Mouse (Mus musculus) hindbrain, embryonic 12.5 days (tissue): Measurements from ENCODE around the gene Tet1. TPM values are rescaled to one million over a fixed set of nuclear protein-coding genes. Genes with fewer than 3 reads are reported as not detected.
A peak's percentile ranks its signal among the peaks of the same experiment; 100 is the strongest.

Source experiments
- ATAC-seq: fragments of 200-750 bp; cut with Nextera tagmentation; 2 replicates; pipeline ENCODE4 v1.8.0; 2017; ENCODE audit warnings: moderate TSS enrichment; ENCODE audit not compliant: low FRiP score
- H3K27ac ChIP-seq: fragments of 300-500 bp; sonication (generic); 2 replicates; pipeline ENCODE4 v1.5.1; 2016; ENCODE audit warnings: mild to moderate bottlenecking
- H3K27me3 ChIP-seq: fragments of 300-500 bp; sonication (generic); 2 replicates; pipeline ENCODE4 v1.6.1; 2016; ENCODE audit warnings: mild to moderate bottlenecking
- H3K36me3 ChIP-seq: fragments of 300-500 bp; sonication (generic); 2 replicates; pipeline ENCODE4 v1.6.1; 2016; ENCODE audit warnings: mild to moderate bottlenecking
- H3K4me1 ChIP-seq: fragments of 300-500 bp; sonication (generic); 2 replicates; pipeline ENCODE4 v1.6.1; 2016
- H3K4me2 ChIP-seq: fragments of 300-500 bp; sonication (generic); replicated peaks from 2 replicates; pipeline ENCODE4 v1.6.1; 2016; ENCODE audit warnings: mild to moderate bottlenecking
- H3K4me3 ChIP-seq: fragments of 300-500 bp; sonication (generic); 2 replicates; pipeline ENCODE4 v1.5.1; 2016; ENCODE audit warnings: mild to moderate bottlenecking
- H3K9ac ChIP-seq: fragments of 300-500 bp; sonication (generic); 2 replicates; pipeline ENCODE4 v1.6.1; 2016; ENCODE audit warnings: mild to moderate bottlenecking, moderate library complexity
- H3K9me3 ChIP-seq: fragments of 300-500 bp; sonication (generic); replicated peaks from 2 replicates; pipeline ENCODE4 v1.6.1; 2016; ENCODE audit warnings: mild to moderate bottlenecking
- WGBS: fragments of 180-500 bp; shearing (Covaris S2); methylation state at CpG from one replicate; pipeline ENCODE4 v1.1.7; 2016; 5-methylcytosine and 5-hydroxymethylcytosine counted together
- polyA plus RNA-seq: library from polyadenylated mRNA; unstranded; fragments of >200 nt; fragmentation: Nextera tagmentation; extraction: Ambion mirVana; gene quantifications from 2 replicates; pipeline ENCODE4 v1.2.1, GENCODE M21; 2016

The Tet1 gene
- polyA plus RNA-seq, 1 experiment from 2014 or later, result 34.5 TPM

DNA sequence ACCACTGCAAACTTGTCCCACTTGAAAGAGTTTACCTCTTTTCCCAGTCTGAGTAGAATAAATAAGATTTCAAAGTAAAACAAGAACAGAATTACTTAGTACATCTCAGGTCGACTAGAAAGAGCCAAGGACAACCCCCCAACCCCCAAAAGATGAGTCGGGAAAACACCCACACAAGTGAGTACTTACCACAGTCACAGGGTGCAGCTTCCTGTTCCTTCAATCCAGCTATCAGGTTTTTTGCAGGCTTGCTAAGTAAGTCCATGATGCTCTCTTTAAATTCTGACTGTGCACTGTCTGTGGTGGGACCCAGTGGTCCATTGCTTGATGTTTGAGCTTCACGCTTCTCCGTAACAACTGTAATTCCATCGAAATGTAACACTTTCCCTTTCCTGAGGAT, 70.8 kb downstream of the Tet1 start:
- Histone ChIP-seq H3K27me3 (no peaks in the 10 kb centered on the region), H3K4me1 (no peaks in the 10 kb centered on the region), H3K4me2 (no peak overlapping the region), H3K4me3 (no peak overlapping the region), H3K36me3 (peaks cover 39% of the 10 kb centered on the region), H3K9ac (no peak overlapping the region), H3K9me3 (no peaks in the 10 kb centered on the region), H3K27ac (no peak overlapping the region)
- WGBS, result 95% methylated on average over 5 of the region's 5 CpGs
- no peak for ATAC-seq

DNA sequence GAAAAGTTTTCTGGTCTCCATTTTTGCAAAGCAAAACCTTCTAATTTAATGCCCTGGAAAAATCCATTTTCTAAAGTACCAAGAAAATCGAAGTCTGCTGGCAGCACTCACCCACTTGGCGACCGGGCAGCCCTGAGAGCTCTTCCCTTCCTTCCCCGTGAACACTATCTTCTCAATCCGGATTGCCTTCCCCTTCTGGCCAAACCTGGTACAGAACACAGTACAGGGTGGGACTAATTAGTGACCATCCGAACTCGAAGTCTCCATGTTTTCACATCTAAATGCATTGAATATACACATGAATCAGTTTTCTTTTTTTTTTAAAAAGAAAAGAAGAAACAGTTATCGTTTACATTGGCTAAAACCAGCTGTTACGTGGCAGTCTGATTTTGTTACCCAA, 76.0 kb downstream of the Tet1 start:
- no peaks in the 10 kb centered on the region for H3K9me3 ChIP-seq
- H3K4me3 ChIP-seq, result no peak overlapping the region
- no peaks in the 10 kb centered on the region for H3K4me1 ChIP-seq
- H3K27me3 ChIP-seq, result no peaks in the 10 kb centered on the region
- whole genome bisulfite sequencing, result 89% methylated on average over 9 of the region's 9 CpGs
- no peak overlapping the region for H3K9ac ChIP-seq
- no peak overlapping the region for H3K27ac ChIP-seq
- H3K4me2 ChIP-seq, result no peak overlapping the region
- H3K36me3 ChIP-seq, result peaks cover 40% of the 10 kb centered on the region
- ATAC-seq, result no peak

DNA sequence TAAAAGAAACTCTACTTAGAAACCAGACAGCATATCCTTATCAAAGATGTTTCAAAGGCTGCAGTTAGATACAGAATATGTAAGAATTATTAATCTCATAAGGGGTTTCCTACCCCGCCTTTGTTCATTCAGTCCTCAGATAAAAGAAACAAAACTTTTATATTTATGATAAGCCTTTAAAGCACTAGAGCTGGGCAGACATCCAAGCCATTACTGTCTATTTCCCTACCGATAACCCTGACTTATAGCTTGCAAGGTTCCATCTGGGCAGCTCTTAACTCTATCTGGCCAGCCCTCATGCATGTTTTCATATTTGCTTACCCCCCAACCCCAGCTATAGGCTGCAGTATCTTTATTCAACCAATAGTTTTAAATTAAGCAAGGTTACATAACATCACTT, 77.2 kb downstream of the Tet1 start:
- Histone ChIP-seq H3K9ac (no peak overlapping the region), H3K4me2 (no peak overlapping the region), H3K27ac (no peak overlapping the region), H3K27me3 (no peaks in the 10 kb centered on the region), H3K4me3 (no peak overlapping the region), H3K9me3 (no peaks in the 10 kb centered on the region), H3K36me3 (peaks cover 34% of the 10 kb centered on the region; the same call in 1 of the 2 replicates), H3K4me1 (no peaks in the 10 kb centered on the region)
- WGBS, result 99% methylated on average over 2 of the region's 2 CpGs
- no peak for ATAC-seq

DNA sequence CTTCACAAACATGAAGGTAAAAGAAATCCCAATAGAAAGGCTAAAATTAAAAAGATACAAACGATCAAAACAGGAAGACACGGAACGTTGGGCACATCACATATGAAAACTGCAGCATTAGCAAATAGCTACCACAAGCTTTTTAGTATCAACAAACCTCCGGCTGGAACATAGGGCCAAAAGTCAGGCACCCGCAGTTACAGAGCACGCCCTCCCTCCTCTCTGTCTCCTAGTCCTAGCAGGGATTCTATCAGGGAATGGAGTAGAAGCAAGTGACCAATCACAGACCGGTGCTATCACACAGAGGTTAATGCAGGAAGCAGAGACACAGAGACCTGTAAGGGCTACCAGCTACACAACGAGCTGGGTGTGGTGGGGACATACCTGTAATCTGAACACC, 84.3 kb downstream of the Tet1 start:
- 88% methylated on average over 8 of the region's 8 CpGs for WGBS
- Histone ChIP-seq H3K27me3 (no peaks in the 10 kb centered on the region), H3K4me1 (no peaks in the 10 kb centered on the region), H3K36me3 (peaks cover 30% of the 10 kb centered on the region), H3K9ac (no peak overlapping the region), H3K4me2 (no peak overlapping the region), H3K9me3 (no peaks in the 10 kb centered on the region), H3K4me3 (no peak overlapping the region), H3K27ac (no peak overlapping the region)
- no peak for ATAC-seq

DNA sequence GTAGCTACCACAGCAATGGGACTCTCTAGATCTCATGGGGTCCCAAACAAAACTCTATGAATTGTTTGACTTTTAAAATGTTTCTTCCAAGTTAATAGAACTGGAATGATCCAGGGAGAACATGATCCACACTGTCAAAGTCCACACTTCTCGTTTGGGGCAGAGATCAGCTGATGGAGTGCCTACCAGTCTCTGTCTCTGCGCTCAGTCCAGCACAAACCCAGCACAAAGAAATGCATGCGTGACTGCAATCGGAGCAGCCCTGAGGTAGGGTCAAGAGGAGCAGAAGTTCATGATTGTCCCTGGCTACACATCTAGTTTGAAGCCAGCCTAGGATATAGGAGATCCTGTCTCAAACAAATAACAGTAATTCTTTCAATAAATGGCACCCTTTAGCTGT, 85.4 kb downstream of the Tet1 start:
- ATAC-seq, result no peak
- Histone ChIP-seq H3K9me3 (no peaks in the 10 kb centered on the region), H3K27ac (no peak overlapping the region), H3K9ac (no peak overlapping the region), H3K27me3 (no peaks in the 10 kb centered on the region), H3K4me1 (no peaks in the 10 kb centered on the region), H3K36me3 (peaks cover 37% of the 10 kb centered on the region), H3K4me3 (no peak overlapping the region), H3K4me2 (no peak overlapping the region)
- WGBS, result 83% methylated on average over 4 of the region's 4 CpGs

DNA sequence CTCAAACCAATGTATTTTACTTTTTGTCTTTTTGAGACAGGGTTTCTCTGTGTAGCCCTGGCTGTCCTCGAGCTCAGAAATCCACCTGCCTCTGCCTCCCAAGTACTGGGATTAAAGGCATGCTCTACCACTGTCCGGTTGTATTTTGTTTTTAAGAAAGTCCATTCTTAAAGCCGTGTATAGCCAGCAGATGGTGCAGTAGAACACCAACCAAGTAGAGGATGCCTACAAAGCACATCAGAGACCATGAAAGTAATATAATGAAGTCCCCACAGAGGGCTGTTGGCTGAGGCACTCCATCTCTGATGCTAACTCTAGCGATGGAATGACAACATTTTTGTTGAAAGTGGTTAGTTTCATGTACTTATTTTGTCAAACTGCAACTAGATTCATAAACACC, 98.8 kb downstream of the Tet1 start:
- H3K9ac ChIP-seq, result no peak overlapping the region
- WGBS, result 84% methylated on average over 4 of the region's 4 CpGs

DNA sequence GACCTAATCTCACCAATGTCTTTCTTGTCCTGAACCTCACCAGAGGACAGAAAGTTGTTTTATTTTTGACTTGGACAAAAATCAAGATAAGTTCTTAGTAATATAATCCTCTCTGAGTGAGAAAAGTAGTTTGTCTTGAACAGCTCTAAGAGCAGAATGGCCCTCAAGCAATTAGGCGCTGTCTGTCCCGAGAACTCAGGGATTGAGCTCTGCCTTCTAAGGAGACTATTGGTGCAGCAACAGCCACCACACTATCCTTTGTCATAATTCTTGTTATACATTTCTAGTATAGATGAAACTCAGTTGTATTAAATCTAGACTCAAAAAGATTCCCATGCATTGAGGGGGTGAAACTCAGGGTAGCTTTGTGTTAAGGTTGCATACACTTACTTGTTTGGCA, 100.0 kb downstream of the Tet1 start:
- ATAC-seq, result no peak
- H3K27me3 ChIP-seq, result no peaks in the 10 kb centered on the region
- WGBS, result 94% methylated on average over 2 of the region's 2 CpGs

More for the DNA sequence above, 98.8 kb downstream of the Tet1 start:
- H3K4me2 ChIP-seq, result no peak overlapping the region
- peaks cover 33% of the 10 kb centered on the region for H3K36me3 ChIP-seq
- H3K27me3 ChIP-seq, result no peaks in the 10 kb centered on the region
- H3K27ac ChIP-seq, result no peak overlapping the region
- ATAC-seq, result no peak
- H3K4me3 ChIP-seq, result no peak overlapping the region
- no peaks in the 10 kb centered on the region for H3K4me1 ChIP-seq
- no peaks in the 10 kb centered on the region for H3K9me3 ChIP-seq

DNA sequence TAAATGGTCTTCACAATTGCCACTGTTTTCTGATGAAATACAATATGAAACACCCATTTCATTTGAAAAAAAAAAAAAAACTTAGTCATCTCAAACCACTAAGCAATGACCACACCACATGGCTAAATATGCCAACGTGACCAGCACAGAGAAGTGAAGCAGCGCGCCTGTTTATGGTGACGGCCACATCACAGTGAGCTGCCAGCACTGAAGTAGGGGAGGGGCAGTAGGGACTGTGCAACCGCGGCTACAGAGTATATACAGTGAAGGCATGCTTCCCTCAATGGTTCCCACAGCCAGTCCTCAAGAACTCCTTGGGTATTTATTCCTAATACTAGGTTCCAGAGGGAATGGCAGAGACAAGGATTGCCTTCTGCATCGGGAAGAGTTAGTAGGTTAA, 100.5 kb downstream of the Tet1 start:
- H3K36me3 ChIP-seq, result peaks cover 20% of the 10 kb centered on the region
- no peak overlapping the region for H3K27ac ChIP-seq
- no peak overlapping the region for H3K4me3 ChIP-seq
- WGBS, result 91% methylated on average over 7 of the region's 7 CpGs
- ATAC-seq, result no peak
- H3K9ac ChIP-seq, result no peak overlapping the region
- no peaks in the 10 kb centered on the region for H3K4me1 ChIP-seq
- H3K4me2 ChIP-seq, result no peak overlapping the region
- H3K9me3 ChIP-seq, result no peaks in the 10 kb centered on the region
- no peaks in the 10 kb centered on the region for H3K27me3 ChIP-seq

More for the DNA sequence above, 100.0 kb downstream of the Tet1 start:
- H3K4me1 ChIP-seq, result no peaks in the 10 kb centered on the region
- H3K9me3 ChIP-seq, result no peaks in the 10 kb centered on the region
- H3K4me2 ChIP-seq, result no peak overlapping the region
- H3K27ac ChIP-seq, result no peak overlapping the region
- peaks cover 24% of the 10 kb centered on the region for H3K36me3 ChIP-seq
- H3K9ac ChIP-seq, result no peak overlapping the region
- no peak overlapping the region for H3K4me3 ChIP-seq

DNA sequence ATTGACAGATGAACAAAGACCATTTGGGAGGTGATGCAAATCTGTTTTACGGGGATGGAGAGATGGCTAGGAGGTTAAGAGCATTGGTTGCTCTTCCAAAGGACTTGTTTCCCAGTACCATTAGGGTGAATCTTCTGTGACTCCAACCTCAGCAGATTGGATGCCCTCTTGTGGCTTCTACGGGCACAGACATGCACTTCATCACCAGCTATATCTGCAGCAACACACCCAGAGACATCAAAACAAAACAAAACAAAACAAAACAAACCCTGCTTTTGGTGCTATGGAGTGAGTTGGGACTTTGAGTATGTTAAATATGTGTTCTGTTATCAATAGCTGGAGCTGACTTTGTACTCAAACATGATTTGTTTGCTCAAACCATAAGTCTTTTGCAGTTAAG, 104.7 kb downstream of the Tet1 start:
- Histone ChIP-seq H3K4me2 (no peak overlapping the region), H3K27ac (no peak overlapping the region), H3K4me1 (no peaks in the 10 kb centered on the region), H3K9me3 (no peaks in the 10 kb centered on the region), H3K9ac (no peak overlapping the region), H3K36me3 (0 out of 2 replicates have a peak, but pooled peaks cover 4% of the 10 kb centered on the region), H3K4me3 (no peak overlapping the region), H3K27me3 (no peaks in the 10 kb centered on the region)
- no peak for ATAC-seq
- WGBS, result 75% methylated on average over 2 of the region's 2 CpGs

DNA sequence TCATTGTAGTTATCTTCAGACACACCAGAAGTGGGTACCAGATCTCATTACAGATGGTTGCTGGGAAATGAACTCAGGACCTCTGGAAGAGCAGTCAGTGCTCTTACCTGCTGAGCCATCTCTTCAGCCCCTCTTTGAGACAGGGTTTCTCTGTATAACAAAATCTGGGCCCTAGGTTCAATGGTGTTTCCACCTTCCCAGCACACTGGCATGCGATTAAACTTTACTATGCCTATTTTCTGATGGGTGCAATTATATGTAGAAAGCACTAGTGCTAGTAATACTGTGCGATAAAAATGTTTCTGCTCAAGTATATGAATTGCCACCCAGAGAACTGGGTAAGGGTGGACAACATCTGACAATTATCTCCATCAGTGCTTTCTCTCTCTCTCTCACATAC, 105.5 kb downstream of the Tet1 start:
- no peak overlapping the region for H3K4me2 ChIP-seq
- no peaks in the 10 kb centered on the region for H3K4me1 ChIP-seq
- no peak overlapping the region for H3K4me3 ChIP-seq
- no peak overlapping the region for H3K27ac ChIP-seq
- no peak overlapping the region for H3K9ac ChIP-seq
- WGBS, result 99% methylated on average over 2 of the region's 2 CpGs
- H3K9me3 ChIP-seq, result no peaks in the 10 kb centered on the region
- no peaks in the 10 kb centered on the region for H3K27me3 ChIP-seq
- no peak for ATAC-seq
- 0 out of 2 replicates have a peak, but pooled peaks cover 4% of the 10 kb centered on the region for H3K36me3 ChIP-seq

DNA sequence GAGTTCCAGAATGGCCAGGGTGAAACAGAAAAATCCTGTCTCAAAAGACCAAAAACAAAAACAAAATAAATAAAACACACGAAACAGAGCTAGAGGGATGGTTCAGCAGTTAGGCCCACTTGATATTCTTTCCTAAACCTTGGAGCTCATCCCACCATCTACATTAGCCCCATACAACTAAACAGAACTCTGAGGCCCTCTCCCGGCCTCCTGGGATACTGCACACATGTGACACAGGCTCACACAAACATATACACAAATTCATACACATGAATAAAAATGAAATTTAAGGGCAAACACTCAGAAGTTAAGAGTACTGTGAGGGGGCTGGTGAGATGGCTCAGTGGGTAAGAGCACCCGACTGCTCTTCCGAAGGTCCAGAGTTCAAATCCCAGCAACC, 114.6 kb downstream of the Tet1 start:
- no peaks in the 10 kb centered on the region for H3K9me3 ChIP-seq
- no peak overlapping the region for H3K4me3 ChIP-seq
- 96% methylated on average over 4 of the region's 4 CpGs for WGBS
- H3K4me2 ChIP-seq, result no peak overlapping the region
- H3K27ac ChIP-seq, result no peak overlapping the region
- no peak overlapping the region for H3K9ac ChIP-seq
- no peaks in the 10 kb centered on the region for H3K27me3 ChIP-seq
- peaks cover 11% of the 10 kb centered on the region for H3K36me3 ChIP-seq
- no peak for ATAC-seq
- H3K4me1 ChIP-seq, result peaks cover 17% of the 10 kb centered on the region

DNA sequence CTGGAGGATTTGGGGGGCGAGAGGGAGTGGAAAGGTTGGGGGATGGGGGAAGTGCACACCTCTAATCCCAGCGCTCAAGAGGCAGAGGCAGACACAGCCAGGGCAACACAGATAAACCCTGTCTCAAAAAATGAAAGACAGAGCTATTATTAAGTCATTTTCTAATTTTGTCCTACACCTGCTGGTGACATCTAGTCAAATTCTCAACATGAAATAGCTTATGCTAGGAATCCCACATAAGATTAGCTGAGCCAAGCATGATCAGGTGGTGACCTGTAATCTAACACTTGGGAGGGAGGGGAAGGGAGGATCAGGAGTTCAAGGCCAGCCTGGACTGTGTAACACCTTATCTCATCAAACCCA, 115.7 kb downstream of the Tet1 start:
- H3K9me3 ChIP-seq, result no peaks in the 10 kb centered on the region
- H3K4me1 ChIP-seq, result peaks cover 20% of the 10 kb centered on the region
- ATAC-seq, result no peak
- peak overlapping the region; percentile 75 for H3K4me2 ChIP-seq
- peak overlapping the region; percentile 33; the same call in 1 of the 2 replicates for H3K9ac ChIP-seq
- no peaks in the 10 kb centered on the region for H3K27me3 ChIP-seq
- peak overlapping the region; percentile 100 for H3K4me3 ChIP-seq
- peaks cover 21% of the 10 kb centered on the region for H3K36me3 ChIP-seq
- H3K27ac ChIP-seq, result peak overlapping the region; percentile 92
- 34% methylated on average over 2 of the region's 2 CpGs for WGBS

DNA sequence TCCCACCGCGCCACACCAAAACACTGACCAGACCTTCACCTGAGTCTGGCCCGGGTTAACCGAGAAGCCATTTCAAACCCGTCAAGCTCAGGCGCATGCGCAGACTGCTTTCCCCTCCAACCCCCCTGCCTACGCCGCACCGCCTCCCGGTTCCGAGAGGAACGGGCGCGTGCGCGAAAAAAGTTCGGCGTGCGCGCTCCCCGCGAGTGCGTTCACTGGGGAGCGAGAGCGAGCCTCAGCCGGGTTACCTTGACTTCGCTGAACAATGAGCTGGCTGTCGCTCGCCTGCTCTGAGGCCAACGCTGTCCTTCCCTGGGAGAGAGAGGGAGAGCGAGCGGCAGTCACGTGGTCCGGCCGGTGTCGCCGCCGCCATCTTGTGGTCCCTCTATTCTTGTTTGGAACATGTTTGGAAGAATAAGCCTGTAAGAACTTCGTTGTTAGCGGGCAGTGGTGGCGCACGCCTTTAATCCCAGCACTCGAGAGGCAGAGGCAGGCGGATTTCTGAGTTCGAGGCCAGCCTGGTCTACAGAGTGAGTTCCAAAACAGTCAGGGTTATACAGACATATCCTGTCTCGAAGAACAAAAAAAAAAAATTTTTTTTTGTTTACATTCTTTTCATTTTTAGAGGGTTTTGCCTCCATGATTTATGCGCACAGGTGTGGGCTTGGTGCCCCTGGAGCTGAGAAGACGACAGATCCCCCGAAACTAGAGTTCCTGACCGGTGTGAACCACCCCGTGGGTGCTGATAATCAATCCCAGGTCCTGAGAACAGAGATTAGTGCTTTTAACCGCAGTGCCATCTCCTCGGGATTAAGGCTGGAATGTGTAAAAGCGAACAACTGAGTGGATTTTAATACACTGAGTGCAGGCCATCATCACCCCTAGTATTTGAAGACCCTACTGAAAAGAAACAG, 116.4 kb downstream of the Tet1 start, which contains the start of gene Ccar1:
TSS of gene Ccar1 (minus strand) at position 110 of the 914 bp plus-strand sequence.
- H3K27me3 ChIP-seq, result no peaks in the 10 kb centered on the region
- peaks cover 27% of the 10 kb centered on the region for H3K36me3 ChIP-seq
- WGBS, result 3% methylated on average over 55 of the region's 55 CpGs
- peak within 1 kb of the TSS; percentile 75 for H3K4me2 ChIP-seq
- H3K9me3 ChIP-seq, result no peaks in the 10 kb centered on the region
- peak within 1 kb of the TSS; percentile 99 for H3K9ac ChIP-seq
- peaks cover 20% of the 10 kb centered on the region for H3K4me1 ChIP-seq
- ATAC-seq, result peak; percentile 98
- H3K27ac ChIP-seq, result peak within 1 kb of the TSS; percentile 92
- peak within 1 kb of the TSS; percentile 100 for H3K4me3 ChIP-seq
